Mouse (Mus musculus): ENCODE measurements around the gene Ccdc85c. TPM values are rescaled to one million over a fixed set of nuclear protein-coding genes. Genes with fewer than 3 reads are reported as not detected.

The Ccdc85c gene
- total RNA-seq, 1 experiment from 2014 or later: 2.4 TPM

GRCm38 (mm10) chr12:108245579-108245978 is 29.6 kb downstream of the Ccdc85c start:
- no peak for ATAC-seq (replicated peaks; ENCODE audit: low read depth, poor library complexity, severe bottlenecking)

DNA sequence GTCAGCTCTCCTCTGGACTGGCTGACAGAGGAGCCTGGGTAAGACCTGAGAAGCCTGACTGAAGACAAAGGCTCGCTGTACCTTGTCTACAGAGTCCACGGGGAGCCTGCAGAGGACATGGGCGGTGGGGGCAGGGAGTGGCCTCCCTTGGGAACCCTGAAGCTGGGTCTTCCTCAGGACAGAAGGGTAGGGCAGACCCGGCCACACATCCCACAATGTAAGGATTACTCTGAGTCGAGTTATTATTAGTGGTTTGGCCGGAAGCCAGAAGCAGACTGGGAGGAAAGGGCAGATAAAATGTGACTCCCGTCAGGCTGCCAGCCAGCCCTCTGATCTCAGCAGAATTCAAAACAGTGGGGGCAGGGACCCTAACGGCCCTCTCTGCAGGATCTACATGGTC is 30.4 kb downstream of the Ccdc85c start:
- peak; percentile 45 for ATAC-seq (replicated peaks; ENCODE audit: low read depth, poor library complexity, severe bottlenecking)

DNA sequence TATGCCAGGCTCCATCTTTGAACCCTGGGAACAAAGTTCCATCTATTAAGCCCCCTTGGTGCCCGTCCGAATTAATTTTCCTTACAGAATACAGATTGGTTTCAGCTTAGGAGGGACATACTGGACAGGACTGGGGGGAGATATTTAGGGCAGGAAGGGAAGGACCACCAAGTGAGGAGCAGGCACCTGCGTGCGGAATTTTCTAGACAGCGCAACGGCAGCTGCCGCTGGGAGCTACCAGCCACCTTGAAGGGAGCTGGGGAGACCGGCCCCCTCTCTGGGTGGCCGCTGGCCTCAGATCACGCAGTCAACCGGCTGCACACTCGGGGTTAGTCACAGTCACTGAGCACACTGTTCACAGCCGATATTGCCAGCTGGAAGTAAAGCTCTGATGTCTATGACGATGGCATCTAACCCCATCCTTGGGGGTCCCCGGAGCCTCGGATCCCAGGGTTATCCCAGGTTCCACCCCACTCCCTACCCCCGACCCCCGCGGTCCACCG is 32.9 kb downstream of the Ccdc85c start:
- ATAC-seq (replicated peaks; ENCODE audit: low read depth, poor library complexity, severe bottlenecking): no peak

DNA sequence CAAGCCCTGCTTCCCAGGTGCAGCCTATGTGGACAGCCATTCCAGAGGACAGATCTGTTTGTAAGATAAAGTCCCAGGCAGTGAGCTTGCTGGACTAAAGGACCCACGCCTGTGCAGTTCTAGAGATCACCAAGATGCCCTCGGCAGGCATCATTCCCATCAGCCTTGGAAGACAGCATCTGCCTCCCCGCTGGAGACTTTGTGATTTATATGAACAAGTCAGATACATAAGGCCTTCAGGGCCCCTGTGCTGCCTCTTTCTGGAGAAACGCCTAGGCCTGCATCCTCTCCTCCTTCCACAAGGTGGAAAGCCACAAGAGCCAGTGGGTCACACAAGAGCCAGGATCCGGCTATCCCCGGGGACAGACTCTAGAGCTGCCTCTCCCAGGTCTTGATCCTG is 33.6 kb downstream of the Ccdc85c start:
- ATAC-seq (replicated peaks; ENCODE audit: low read depth, poor library complexity, severe bottlenecking): no peak

DNA sequence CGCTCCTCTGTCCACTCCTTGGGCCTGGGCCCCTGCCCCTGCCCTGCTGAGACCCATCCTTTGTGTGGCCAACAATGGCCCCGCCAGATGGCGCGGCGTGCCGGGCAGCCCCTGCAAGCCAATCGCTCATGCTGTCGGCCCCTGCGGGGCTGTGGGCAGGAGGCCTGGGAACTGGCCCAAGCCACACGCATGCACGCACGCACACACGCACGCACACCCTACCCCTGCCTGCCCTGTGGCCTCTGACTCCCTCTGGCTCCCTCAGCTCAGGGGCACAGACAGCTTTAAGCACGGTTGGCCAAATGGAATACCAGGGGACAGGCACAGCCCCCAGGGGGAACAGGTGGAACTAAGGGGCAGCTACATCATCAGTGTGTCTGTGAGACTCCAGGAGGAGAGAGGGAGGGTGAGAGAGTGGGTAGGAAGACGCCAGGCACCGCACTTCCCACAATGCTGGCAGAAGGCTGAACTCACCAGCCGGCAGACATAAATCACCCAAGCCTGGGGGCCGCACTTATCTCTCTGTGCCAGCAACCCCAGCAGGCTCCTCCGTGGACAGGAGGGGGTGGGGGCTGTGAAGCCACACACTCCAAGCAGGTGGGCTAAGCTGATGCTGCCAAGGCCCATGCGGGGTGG is 34.2 kb downstream of the Ccdc85c start:
- ATAC-seq (replicated peaks; ENCODE audit: low read depth, poor library complexity, severe bottlenecking): peak; percentile 69

GRCm38 (mm10) chr12:108240401-108240890 is 34.8 kb downstream of the Ccdc85c start:
- ATAC-seq (replicated peaks; ENCODE audit: low read depth, poor library complexity, severe bottlenecking): no peak

- peak; percentile 44 for ATAC-seq (replicated peaks; ENCODE audit: low read depth, poor library complexity, severe bottlenecking)
Observed at GRCm38 (mm10) chr12:108239441-108239840, 35.8 kb downstream of the Ccdc85c start.

DNA sequence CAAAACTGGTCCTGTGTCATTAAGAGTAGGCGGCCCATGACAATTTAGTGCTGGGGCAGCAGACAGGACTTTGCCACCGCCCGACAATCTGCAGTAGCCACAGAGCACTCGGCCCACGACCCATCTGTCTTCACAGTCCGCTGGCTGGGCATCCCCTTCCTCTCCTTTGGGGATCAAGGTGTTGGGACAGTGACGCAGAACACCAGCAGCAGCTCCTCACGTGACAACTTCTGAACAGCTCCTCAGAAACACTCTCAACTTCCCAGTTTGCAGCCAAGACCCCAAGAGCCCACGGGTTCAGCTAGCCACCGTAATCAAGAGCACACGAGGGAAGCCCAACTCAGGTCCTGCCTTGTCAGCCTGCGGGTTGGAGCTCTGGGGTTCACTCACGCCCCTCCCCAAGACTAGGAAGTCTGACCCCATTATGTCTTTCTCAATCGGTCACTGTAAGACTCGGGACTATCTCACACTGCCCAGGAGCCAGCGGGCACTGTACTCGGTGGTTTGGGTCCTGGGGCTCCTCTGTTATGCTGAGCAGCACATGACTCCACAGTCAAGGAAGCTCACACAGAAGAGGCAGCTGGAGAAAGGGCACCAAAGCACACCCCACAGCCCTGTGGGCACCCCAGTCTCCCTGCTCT is 36.7 kb downstream of the Ccdc85c start:
- ATAC-seq (replicated peaks; ENCODE audit: low read depth, poor library complexity, severe bottlenecking): no peak

DNA sequence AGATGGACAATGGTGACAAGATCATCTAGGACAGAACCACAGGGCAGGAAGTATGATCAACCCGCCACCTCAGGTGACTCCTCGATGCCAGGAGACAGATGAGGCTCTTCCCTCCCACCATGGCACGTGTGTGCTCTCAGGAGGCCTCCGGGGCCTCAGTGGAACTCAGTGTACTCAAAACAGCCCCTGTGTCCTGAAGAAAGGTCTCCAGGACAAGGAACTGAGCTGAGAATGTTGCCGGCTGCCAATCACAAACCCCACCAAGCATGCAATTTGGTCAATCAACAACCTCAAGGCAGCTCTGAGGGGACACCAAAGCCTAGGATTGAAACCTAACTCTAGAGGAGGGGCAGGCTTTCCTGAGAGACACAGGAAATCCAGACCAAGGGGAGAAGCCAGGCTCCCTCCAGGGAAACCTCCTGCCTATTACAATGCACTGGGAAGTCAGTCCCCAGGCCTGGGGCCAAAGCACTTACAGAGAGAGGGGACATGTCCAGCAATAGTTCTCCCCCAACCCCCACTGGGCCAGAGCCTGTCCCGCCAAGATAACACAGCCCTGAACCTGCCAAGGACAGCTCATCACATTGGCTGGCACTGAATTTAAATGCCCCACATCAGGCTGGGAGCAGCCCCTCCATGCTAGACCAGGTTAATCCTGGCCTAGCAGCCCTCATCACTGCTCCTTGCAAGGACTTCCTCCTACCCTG is 37.8 kb downstream of the Ccdc85c start:
- ATAC-seq (replicated peaks; ENCODE audit: low read depth, poor library complexity, severe bottlenecking): no peak

DNA sequence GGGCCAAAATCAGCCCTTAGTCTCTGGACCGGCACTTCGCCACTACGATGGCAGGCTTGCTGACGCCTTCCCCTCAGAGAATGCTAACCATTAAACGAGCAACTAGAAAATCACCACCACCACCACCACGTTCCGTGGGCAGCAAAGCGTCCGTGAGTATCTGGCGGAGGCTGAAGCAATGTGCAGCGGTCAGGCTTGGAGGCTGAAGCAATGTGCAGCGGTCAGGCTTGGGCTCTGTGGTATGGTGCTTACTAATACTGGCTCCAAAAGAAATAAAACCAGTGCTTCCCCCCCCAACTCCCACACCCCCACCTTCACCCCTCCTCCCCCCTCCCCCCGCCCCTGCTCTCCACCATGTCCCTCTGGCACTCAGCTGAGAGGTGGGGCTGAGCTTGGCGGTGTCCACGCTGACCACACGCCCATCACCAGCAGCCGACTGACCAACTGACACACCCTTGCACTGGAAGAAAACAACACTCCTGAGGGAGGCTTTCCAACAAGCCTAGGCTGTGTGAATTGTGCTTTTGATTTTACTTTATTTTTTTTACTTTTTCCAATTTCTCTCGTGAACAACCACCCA is 39.2 kb downstream of the Ccdc85c start:
- no peak for ATAC-seq (replicated peaks; ENCODE audit: low read depth, poor library complexity, severe bottlenecking)

DNA sequence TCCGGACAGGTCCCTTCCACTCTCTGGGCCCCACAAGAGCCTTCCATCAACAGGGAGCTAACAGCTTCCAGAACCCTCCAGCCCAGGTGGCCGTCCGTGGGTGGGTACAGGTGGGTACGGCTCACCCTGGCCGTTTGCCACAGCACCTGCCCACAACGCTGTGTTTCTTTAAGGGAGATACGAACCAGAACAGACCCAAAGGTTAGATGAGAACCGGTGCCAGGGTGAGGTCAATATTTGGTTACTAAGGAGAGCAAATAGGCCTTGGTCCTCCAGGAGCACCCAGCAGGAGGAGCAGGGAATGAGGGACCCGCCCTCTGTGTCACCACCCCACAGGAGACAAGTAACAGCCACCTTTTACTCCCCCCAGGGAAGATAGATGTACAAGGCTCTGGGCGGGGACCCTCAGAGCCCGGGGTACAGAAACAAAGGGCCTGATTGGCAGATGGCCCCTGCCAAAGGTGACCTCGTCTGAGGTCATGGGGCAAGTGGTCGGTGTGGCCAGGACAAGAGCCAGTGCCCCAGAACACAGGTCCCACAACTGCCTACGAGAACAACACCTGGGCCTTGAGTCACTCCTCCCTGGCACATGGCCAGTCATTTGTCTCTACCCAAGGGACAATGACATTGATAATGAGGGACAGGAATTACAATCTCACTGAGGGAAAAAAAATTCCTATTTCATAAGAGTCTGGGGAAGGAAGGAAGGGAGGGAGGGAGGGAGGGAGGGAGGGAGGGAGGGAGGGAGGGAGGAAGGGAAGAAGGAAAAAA is 40.2 kb downstream of the Ccdc85c start:
- ATAC-seq (replicated peaks; ENCODE audit: low read depth, poor library complexity, severe bottlenecking): no peak

- ATAC-seq (replicated peaks; ENCODE audit: low read depth, poor library complexity, severe bottlenecking): no peak
Observed at GRCm38 (mm10) chr12:108233736-108234135, 41.5 kb downstream of the Ccdc85c start.

GRCm38 (mm10) chr12:108231901-108232300 is 43.3 kb downstream of the Ccdc85c start:
- no peak for ATAC-seq (replicated peaks; ENCODE audit: low read depth, poor library complexity, severe bottlenecking)

DNA sequence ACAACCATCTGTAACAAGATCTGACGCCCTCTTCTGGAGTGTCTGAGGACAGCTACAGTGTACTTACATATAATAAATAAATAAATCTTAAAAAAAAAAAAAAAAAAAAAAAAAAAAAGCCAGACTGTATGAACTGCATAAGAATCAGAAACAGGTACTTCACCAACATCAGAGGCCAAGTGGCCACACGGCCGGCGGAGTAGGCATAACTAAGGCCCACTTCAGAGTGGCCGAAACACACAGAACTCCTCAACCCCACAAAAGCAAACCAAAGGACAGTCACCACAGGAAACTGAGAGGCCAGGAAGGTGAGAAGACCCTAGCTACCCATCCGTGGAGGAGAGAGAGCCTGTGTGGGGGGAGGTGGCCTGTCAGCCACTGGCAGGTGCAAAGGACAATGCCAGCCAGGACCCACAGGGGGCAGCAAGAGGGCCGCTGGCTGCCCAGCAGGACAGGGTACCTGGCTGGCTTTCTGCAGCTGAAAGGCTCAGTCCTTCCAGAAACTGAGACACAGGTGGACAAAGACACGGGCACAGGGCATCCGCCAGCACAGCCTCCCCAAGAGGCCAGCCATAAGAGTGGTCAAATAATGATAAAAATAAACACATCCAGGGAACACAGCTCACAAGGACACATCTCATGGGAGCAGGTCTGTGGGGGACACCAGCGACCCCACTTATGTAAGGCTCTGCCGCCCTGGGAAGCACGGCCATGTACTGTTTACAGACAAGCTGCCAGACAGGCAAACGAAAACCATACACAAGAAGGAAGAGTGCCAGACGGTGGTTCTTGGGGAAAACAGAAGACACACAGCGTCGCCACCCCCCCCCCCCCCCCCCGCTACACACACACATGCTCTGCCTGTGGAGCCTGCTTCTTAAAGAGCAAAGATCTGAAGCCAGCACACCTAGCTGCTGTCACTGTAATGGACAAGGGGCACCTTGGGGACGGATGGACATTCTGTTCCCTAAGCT is 44.1 kb downstream of the Ccdc85c start:
- ATAC-seq (replicated peaks; ENCODE audit: low read depth, poor library complexity, severe bottlenecking): peak; percentile 48; the same call in 1 of the 2 replicates

GRCm38 (mm10) chr12:108230077-108230476 is 45.1 kb downstream of the Ccdc85c start:
- ATAC-seq (replicated peaks; ENCODE audit: low read depth, poor library complexity, severe bottlenecking): no peak

DNA sequence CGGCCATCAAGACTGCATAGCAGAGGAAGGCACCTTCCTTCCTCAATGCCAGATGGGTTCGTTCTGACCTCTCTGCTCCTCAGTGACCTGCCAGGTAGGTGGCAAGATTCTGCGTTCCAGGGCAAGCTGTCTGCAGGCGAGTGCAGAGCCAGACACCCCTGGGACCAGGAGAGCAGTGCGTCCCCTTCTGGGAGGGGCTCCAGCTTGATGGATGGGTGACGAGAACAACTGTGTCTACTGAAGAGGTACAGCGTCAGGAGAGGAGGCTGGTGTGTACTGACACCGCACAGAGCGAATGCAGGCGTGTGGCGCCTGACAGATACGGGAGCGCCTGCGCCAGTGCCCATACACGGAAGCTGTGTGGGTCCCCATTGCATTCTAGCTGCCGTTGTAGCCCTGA is 47.7 kb downstream of the Ccdc85c start:
- ATAC-seq (replicated peaks; ENCODE audit: low read depth, poor library complexity, severe bottlenecking): no peak

DNA sequence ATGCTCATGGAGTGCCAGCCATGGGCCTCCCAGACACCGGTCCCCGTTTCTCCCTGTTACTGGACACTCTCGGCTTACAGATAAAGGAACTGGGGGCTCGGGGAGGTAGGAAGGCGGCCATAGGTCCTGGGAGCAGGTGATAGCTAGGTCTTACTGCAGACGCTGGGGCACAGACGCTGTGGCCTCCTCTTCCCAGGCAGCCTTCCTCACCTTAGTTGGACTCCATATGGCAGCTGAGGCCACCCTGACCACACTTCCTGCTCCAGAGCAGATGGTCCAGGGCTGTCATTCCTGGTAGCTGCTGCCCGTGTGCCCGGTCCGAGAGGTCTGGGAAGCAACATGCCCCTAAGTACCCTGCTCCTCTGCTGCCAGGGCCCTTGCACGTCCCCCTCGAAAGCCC is 48.3 kb downstream of the Ccdc85c start:
- ATAC-seq (replicated peaks; ENCODE audit: low read depth, poor library complexity, severe bottlenecking): no peak

DNA sequence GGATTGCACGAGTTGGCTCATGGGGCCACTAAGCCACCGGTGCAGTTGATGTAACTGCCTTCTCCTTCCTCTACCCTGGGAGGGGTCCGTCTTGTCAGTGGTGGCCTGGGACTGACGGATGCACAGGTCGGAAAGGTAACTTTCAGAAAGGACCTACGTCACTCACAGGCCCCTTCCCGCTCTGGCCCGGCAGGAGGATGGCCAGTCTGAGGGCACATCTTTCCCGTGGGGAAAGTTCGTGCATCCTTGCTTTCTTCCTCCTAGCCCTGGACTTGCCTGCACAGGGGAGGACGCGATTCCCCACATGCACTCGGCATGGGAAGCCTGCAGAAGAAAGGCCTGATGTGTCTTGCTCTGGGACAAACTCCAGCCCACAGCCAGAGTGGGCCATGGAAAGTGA is 49.0 kb downstream of the Ccdc85c start:
- ATAC-seq (replicated peaks; ENCODE audit: low read depth, poor library complexity, severe bottlenecking): no peak

GRCm38 (mm10) chr12:108225781-108226180 is 49.4 kb downstream of the Ccdc85c start:
- ATAC-seq (replicated peaks; ENCODE audit: low read depth, poor library complexity, severe bottlenecking): no peak

Data from common myeloid progenitor, adult 5-6 weeks (primary cell).